Mouse (Mus musculus) lung, embryonic 15.5 days (tissue): ENCODE results near the gene Stim2. TPM values are rescaled to one million over a fixed set of nuclear protein-coding genes. Genes with fewer than 3 reads are reported as not detected.

ENCODE experiments used
- ATAC-seq: fragments of 200-750 bp; cut with Nextera tagmentation; 2 replicates; pipeline ENCODE4 v1.8.0; 2017; ENCODE audit warnings: moderate number of reproducible peaks, borderline replicate concordance; ENCODE audit not compliant: low FRiP score, low TSS enrichment; ENCODE audit errors: extremely low read depth
- H3K27ac ChIP-seq: fragments of 300-500 bp; sonication (generic); 2 replicates; pipeline ENCODE4 v1.5.1; 2015; ENCODE audit warnings: moderate library complexity, mild to moderate bottlenecking, inconsistent platforms
- H3K27me3 ChIP-seq: fragments of 300-500 bp; sonication (generic); 2 replicates; pipeline ENCODE4 v1.6.1; 2015; ENCODE audit warnings: inconsistent platforms
- H3K36me3 ChIP-seq: fragments of 300-500 bp; sonication (generic); 2 replicates; pipeline ENCODE4 v1.6.1; 2015; ENCODE audit warnings: inconsistent platforms
- H3K4me1 ChIP-seq: fragments of 300-500 bp; sonication (generic); 2 replicates; pipeline ENCODE4 v1.6.1; 2015; ENCODE audit warnings: inconsistent platforms
- H3K4me2 ChIP-seq: fragments of 300-500 bp; sonication (generic); 2 replicates; pipeline ENCODE4 v1.6.1; 2015; ENCODE audit warnings: inconsistent platforms, mild to moderate bottlenecking, moderate library complexity
- H3K4me3 ChIP-seq: fragments of 300-500 bp; sonication (generic); 2 replicates; pipeline ENCODE4 v1.5.1; 2015; ENCODE audit warnings: mild to moderate bottlenecking, inconsistent platforms
- H3K9ac ChIP-seq: fragments of 300-500 bp; sonication (generic); 2 replicates; pipeline ENCODE4 v1.6.1; 2015; ENCODE audit warnings: inconsistent platforms
- H3K9me3 ChIP-seq: fragments of 300-500 bp; sonication (generic); 2 replicates; pipeline ENCODE4 v1.6.1; 2016; ENCODE audit warnings: inconsistent platforms
- WGBS: fragments of 180-500 bp; shearing (Covaris S2); methylation state at CpG from one replicate; pipeline ENCODE4 v1.1.7; 2015; 5-methylcytosine and 5-hydroxymethylcytosine counted together
- polyA plus RNA-seq: library from polyadenylated mRNA; unstranded; fragments of >200 nt; fragmentation: Nextera tagmentation; extraction: Ambion mirVana; gene quantifications from 2 replicates; pipeline ENCODE4 v1.2.1, GENCODE M21; 2015

Stim2 gene
- polyA plus RNA-seq, 1 experiment from 2014 or later = 25.2 TPM

DNA sequence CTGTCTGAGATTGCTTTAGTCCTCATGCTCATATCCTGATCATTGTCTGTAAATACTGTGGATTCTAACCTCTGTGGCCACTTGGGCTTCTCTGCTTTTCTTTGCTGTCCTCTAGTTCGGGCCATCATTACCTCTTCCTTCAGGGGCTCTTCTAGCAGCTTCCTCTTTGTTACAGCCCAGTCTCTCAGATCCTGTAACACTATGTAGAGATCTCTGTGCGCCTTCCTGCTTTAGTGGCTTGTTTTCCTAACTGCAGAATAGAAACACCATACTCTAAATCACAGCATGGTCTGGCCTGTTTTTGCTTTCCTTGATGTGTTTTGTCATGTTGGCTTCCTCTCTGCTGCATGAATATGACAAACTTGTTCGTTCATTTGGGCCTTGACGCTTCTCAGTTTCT, 21.2 kb downstream of the Stim2 start:
- no peak overlapping the region for H3K9ac ChIP-seq
- no peaks in the 10 kb centered on the region for H3K27me3 ChIP-seq
- no peak overlapping the region for H3K4me2 ChIP-seq
- no peaks in the 10 kb centered on the region for H3K9me3 ChIP-seq
- H3K4me3 ChIP-seq = no peak overlapping the region
- H3K4me1 ChIP-seq = peaks cover 6% of the 10 kb centered on the region
- no peaks in the 10 kb centered on the region for H3K36me3 ChIP-seq
- no peak for ATAC-seq
- WGBS = 46% methylated on average over 4 of the region's 4 CpGs
- no peak overlapping the region for H3K27ac ChIP-seq

DNA sequence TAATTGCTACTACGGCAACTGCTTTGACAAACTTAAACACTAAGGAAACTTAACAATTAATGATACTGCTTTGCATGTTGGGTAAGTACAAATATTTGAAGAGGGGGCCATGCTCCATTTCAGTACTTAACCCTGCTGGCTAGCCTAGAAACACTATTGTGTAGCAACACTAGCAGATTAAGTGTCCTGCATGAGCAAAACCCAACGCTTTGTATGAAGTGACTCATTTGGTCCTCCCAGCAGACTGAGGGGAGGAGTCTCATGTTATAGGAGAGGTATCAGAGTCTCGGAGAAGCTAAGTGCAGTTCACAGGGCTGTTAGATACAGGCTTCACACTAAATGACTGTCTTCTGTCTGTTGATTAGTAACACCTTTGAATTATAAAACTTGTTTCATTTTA, 26.3 kb downstream of the Stim2 start:
- Histone ChIP-seq H3K27me3 (no peaks in the 10 kb centered on the region), H3K9ac (no peak overlapping the region), H3K4me1 (peaks cover 10% of the 10 kb centered on the region), H3K36me3 (no peaks in the 10 kb centered on the region), H3K27ac (no peak overlapping the region), H3K4me2 (no peak overlapping the region), H3K4me3 (no peak overlapping the region), H3K9me3 (no peaks in the 10 kb centered on the region)
- WGBS = 54% methylated on average over 3 of the region's 3 CpGs
- peak; percentile 23; the same call in 1 of the 2 replicates for ATAC-seq

DNA sequence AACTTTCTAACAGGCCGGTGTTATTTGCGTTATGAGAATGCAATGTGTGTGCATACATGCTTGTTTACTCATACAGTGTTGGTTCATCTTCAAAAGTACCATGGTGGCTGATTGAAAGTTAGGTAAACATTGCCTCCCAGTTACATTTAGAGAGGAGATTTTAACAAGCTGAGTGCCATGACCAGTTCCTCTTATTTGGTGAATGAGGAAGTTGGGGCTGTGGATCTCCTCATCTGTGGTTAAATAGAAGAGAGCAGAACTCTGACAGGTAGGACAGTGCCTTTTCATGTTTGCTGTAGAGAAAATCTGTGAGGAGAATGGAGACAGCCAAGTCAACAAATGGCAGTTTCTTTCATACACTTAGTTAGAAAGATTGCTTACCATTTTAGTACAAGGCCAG, 27.3 kb downstream of the Stim2 start:
- ATAC-seq = no peak
- Histone ChIP-seq H3K9ac (no peak overlapping the region), H3K4me2 (no peak overlapping the region), H3K27ac (no peak overlapping the region; the same call in 1 of the 2 replicates), H3K27me3 (no peaks in the 10 kb centered on the region), H3K4me1 (peaks cover 9% of the 10 kb centered on the region), H3K4me3 (no peak overlapping the region), H3K9me3 (no peaks in the 10 kb centered on the region), H3K36me3 (no peaks in the 10 kb centered on the region)
- WGBS = 76% methylated on average over 2 of the region's 2 CpGs

DNA sequence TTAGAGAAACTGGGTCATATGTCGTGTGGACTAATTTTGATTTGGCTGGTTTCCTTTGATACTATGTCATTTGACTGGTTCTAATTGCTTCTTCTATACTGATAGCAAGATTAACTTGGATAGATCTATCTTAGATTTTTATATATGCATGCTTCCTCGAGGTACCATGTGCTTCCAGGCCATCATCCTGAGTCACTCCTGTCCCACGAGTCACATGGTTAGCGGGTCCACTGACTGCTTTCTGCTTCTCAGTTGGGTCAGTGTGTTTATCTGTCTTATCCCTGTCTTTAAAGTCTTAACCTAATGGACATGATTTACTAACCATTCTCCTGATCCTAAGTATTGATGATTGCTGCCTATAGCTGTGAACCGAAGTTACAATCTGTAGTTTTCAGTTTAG, 34.9 kb downstream of the Stim2 start:
- 84% methylated on average over 5 of the region's 5 CpGs for WGBS

DNA sequence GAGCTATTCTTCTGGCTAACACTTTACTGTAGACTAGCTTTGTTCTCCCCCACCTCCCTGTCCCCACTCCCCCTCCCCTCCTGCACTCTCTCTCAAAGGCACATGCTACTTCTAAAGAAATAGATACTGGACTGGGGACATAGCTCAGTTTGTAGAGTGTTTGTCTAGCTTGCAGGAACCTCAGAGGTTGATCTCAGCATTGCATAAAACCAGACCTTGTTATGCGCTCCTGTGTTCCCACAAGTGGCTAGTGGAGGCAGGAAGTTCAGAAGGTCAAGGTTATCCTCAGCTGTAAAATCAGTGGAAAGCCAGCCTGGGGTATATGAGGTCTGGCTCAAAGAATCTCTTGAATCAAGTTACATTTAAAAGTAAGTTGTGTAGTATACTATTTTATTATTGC, 36.4 kb downstream of the Stim2 start:
- Histone ChIP-seq H3K27ac (peak overlapping the region; percentile 44), H3K9me3 (no peaks in the 10 kb centered on the region), H3K4me1 (peaks cover 15% of the 10 kb centered on the region; the same call in 1 of the 2 replicates), H3K4me2 (no peak overlapping the region), H3K27me3 (no peaks in the 10 kb centered on the region), H3K4me3 (no peak overlapping the region), H3K9ac (no peak overlapping the region), H3K36me3 (no peaks in the 10 kb centered on the region)
- WGBS = 39% methylated on average over 1 of the region's 1 CpGs
- peak; percentile 69; the same call in 1 of the 2 replicates for ATAC-seq

More for the DNA sequence above, 34.9 kb downstream of the Stim2 start:
- Histone ChIP-seq H3K4me3 (no peak overlapping the region), H3K27me3 (no peaks in the 10 kb centered on the region), H3K4me2 (no peak overlapping the region), H3K27ac (no peak overlapping the region), H3K9ac (no peak overlapping the region), H3K36me3 (no peaks in the 10 kb centered on the region), H3K4me1 (peaks cover 15% of the 10 kb centered on the region; the same call in 1 of the 2 replicates), H3K9me3 (no peaks in the 10 kb centered on the region)
- ATAC-seq = no peak

DNA sequence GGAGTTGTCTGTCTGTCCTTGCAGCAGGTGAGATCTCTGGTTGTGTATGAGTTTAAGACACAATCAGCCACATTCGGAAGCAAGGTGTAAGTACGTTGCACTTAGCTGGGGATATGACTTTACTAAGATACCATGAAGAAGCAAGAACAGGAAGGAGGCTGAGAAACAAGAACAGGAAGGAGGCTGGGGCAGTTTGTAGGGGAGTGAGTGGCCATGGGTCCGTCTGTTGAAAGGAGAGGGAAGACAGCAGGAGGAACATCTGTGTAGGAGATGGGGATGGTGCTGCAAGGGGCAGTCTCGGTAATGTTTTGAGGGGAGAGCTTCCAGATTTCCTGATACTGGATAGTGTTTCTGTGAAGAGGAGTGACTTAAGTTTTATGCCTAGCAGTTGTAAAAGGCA, 40.3 kb downstream of the Stim2 start:
- H3K27me3 ChIP-seq = no peaks in the 10 kb centered on the region
- no peak overlapping the region for H3K27ac ChIP-seq
- no peak overlapping the region for H3K9ac ChIP-seq
- H3K36me3 ChIP-seq = no peaks in the 10 kb centered on the region
- 74% methylated on average over 4 of the region's 4 CpGs for WGBS
- H3K4me3 ChIP-seq = no peak overlapping the region
- ATAC-seq = no peak
- H3K4me2 ChIP-seq = no peak overlapping the region
- no peaks in the 10 kb centered on the region for H3K9me3 ChIP-seq
- peaks cover 10% of the 10 kb centered on the region; the same call in 1 of the 2 replicates for H3K4me1 ChIP-seq

DNA sequence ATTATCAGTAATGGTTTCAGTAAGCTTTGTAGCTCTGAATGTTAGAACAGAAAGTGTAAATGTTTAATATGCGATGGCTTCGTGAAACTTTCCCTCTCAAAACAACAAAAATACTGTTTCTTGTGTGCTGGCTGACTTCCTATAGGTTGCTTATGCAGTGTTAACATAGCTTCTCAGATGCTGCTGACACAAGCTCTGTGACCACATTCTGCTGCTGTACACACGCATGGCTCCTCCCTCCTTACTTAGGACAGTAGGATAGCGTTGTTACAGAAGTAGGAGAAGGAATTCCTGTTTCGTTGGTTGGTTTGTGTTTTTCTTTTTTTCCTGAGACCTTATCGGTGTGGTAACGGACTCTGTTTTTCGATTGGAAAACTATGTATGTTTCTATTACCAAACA, 42.2 kb downstream of the Stim2 start:
- Histone ChIP-seq H3K27me3 (no peaks in the 10 kb centered on the region), H3K4me2 (no peak overlapping the region), H3K27ac (no peak overlapping the region), H3K9me3 (no peaks in the 10 kb centered on the region), H3K4me1 (0 out of 2 replicates have a peak, but pooled peaks cover 3% of the 10 kb centered on the region), H3K4me3 (no peak overlapping the region), H3K36me3 (no peaks in the 10 kb centered on the region), H3K9ac (no peak overlapping the region)
- WGBS = 80% methylated on average over 8 of the region's 8 CpGs
- no peak for ATAC-seq

DNA sequence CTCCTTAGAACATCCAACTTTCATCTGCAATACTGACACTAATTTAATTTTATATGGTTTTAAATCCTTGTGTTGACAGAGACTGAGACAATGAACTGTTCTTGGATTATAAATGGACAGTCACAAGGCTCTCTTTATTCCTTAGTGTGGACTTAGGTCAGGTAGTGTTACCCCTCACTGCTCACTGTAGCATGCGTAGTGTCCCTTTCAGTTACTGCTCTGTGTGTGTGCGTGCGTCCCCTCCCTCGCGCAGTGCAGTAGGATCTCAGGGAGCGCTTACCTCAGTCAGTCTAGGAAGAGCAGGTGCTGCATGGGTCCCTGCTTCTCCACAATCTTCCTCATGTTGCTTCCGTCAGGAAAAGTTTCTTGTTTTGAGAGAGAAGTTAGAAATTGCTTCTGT, 43.7 kb downstream of the Stim2 start:
- H3K9ac ChIP-seq = no peak overlapping the region
- H3K4me1 ChIP-seq = 0 out of 2 replicates have a peak, but pooled peaks cover 3% of the 10 kb centered on the region
- 85% methylated on average over 7 of the region's 7 CpGs for WGBS
- no peaks in the 10 kb centered on the region for H3K9me3 ChIP-seq
- H3K27me3 ChIP-seq = no peaks in the 10 kb centered on the region
- H3K4me3 ChIP-seq = no peak overlapping the region
- no peaks in the 10 kb centered on the region for H3K36me3 ChIP-seq
- H3K4me2 ChIP-seq = no peak overlapping the region
- no peak overlapping the region for H3K27ac ChIP-seq
- ATAC-seq = no peak

DNA sequence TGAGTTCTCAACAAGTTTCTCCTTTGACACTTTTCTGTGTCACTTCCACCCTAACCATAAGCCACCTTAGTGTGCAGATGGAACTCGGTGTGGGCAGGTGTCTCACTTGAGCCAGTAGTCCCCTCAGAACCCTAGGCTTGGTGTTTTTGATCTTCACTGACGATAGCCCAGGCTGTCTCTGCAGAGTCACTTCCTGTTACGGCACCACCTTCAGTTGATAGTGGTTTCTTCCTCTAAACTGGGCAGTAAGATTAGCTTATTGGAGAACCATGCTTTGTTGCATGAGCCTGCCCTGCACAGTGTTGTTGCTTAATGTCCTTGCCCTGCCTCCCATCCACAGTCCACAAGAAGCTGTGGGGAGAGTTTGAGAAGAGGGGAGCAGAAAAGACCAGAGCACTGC, 47.2 kb downstream of the Stim2 start:
- ATAC-seq = no peak
- Histone ChIP-seq H3K4me2 (no peak overlapping the region), H3K4me1 (peaks cover 4% of the 10 kb centered on the region; the same call in 1 of the 2 replicates), H3K4me3 (no peak overlapping the region), H3K9ac (no peak overlapping the region), H3K27ac (no peak overlapping the region), H3K27me3 (no peaks in the 10 kb centered on the region), H3K9me3 (no peaks in the 10 kb centered on the region), H3K36me3 (no peaks in the 10 kb centered on the region)
- 70% methylated on average over 3 of the region's 3 CpGs for WGBS

DNA sequence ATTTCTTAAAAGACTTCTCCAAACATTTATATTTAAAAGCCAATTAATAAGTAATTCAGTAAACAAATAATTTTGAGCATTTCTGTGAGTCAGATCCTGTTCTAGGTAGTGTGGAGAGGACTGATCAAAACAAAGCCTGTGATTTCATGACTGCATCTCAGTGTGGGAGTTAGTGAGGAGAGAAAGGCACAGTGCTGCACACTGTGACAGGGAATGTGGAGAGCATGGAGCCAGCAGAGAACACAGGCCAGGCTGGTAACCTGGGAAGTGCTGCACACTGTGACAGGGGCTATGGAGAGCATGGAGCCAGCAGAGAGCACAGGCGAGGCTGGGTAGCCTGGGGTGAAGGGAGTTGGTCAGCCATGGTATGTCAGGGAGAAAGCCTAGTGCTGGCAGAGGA, 48.1 kb downstream of the Stim2 start:
- Histone ChIP-seq H3K36me3 (no peaks in the 10 kb centered on the region), H3K4me3 (no peak overlapping the region), H3K9me3 (no peaks in the 10 kb centered on the region), H3K27me3 (no peaks in the 10 kb centered on the region), H3K9ac (no peak overlapping the region), H3K27ac (no peak overlapping the region), H3K4me1 (peaks cover 7% of the 10 kb centered on the region), H3K4me2 (no peak overlapping the region)
- 65% methylated on average over 1 of the region's 1 CpGs for WGBS
- ATAC-seq = no peak

DNA sequence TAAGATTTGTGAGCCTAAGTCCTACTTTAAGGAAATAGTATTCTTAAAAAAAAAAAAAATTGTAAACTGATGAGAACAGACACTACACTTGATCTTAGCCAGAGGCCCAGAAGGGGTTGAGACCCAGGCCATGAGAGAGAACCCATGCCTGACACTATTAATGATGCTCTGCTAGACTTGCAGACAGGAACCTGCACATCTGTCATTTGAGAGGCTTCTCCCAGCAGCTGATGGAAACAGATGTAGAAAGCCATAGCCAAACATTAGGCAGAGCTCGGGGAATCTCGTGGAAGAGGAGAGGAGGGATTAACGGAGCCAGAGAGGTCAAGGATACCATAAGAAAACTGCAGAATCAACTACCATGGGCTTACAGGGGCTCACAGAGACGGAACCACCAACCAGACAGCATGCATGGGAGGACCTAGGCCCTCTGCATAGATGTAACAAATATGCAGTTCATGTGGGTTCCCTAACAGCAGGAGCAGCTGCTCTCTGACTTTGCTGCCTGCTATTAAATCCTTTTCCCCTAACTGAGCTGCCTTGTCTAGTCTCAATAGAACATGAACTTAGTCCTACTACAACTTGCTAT, 50.9 kb downstream of the Stim2 start:
- 43% methylated on average over 4 of the region's 4 CpGs for WGBS
- Histone ChIP-seq H3K36me3 (0 out of 2 replicates have a peak, but pooled peaks cover 6% of the 10 kb centered on the region), H3K27ac (no peak overlapping the region), H3K4me2 (no peak overlapping the region), H3K4me3 (no peak overlapping the region), H3K9ac (no peak overlapping the region), H3K4me1 (peaks cover 7% of the 10 kb centered on the region), H3K9me3 (no peaks in the 10 kb centered on the region), H3K27me3 (no peaks in the 10 kb centered on the region)
- no peak for ATAC-seq

DNA sequence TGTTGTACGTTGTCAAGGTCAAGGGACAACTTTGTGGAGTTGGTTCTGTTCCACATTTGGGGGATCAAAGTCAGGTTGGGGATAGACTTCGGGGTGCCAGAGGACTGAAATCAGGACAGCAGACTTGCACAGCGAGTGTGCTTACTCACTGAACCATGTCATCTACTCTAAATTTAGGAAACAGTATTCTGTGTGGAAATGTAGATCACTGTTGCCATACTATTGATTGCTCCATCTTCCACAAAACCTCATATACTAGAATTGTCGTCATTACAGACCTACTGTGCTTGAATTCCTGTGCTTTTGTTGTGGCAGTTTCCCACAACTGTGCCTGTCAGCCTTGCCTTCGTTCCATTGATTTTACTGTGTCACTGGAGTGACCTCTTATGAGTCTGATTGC, 51.6 kb downstream of the Stim2 start:
- Histone ChIP-seq H3K27me3 (no peaks in the 10 kb centered on the region), H3K36me3 (peaks cover 9% of the 10 kb centered on the region; the same call in 1 of the 2 replicates), H3K4me1 (peaks cover 7% of the 10 kb centered on the region), H3K27ac (no peak overlapping the region), H3K4me3 (no peak overlapping the region), H3K9ac (no peak overlapping the region), H3K4me2 (no peak overlapping the region), H3K9me3 (no peaks in the 10 kb centered on the region)
- WGBS = 75% methylated on average over 5 of the region's 5 CpGs
- ATAC-seq = no peak

DNA sequence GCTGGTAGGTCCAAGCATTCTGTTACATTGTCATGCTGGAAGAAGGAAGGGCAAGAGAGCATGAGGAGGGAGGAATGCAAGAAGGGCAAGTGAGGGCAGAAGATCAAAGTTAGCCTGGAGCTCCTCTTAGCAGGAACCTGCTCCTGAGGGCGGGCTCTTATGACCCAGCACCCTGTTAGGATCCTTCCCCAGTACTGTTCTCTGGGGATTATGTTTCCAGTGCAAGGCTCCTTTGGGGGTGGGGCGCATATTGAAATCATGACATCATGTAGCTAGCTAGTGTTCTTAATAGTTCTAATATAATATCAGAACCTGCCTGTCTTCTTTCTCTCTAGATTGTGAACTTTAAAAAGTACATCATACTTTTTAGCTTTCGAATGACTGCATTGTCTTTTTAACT, 52.8 kb downstream of the Stim2 start:
- no peak overlapping the region for H3K9ac ChIP-seq
- no peak overlapping the region for H3K4me2 ChIP-seq
- no peaks in the 10 kb centered on the region for H3K9me3 ChIP-seq
- ATAC-seq = no peak
- no peak overlapping the region for H3K27ac ChIP-seq
- no peaks in the 10 kb centered on the region for H3K27me3 ChIP-seq
- H3K4me3 ChIP-seq = no peak overlapping the region
- H3K4me1 ChIP-seq = peaks cover 7% of the 10 kb centered on the region
- peaks cover 13% of the 10 kb centered on the region; the same call in 1 of the 2 replicates for H3K36me3 ChIP-seq
- WGBS = 74% methylated on average over 3 of the region's 3 CpGs
